Comparison of ENCODE assay signal across 8 mouse cellular contexts in the genomic region with DNA sequence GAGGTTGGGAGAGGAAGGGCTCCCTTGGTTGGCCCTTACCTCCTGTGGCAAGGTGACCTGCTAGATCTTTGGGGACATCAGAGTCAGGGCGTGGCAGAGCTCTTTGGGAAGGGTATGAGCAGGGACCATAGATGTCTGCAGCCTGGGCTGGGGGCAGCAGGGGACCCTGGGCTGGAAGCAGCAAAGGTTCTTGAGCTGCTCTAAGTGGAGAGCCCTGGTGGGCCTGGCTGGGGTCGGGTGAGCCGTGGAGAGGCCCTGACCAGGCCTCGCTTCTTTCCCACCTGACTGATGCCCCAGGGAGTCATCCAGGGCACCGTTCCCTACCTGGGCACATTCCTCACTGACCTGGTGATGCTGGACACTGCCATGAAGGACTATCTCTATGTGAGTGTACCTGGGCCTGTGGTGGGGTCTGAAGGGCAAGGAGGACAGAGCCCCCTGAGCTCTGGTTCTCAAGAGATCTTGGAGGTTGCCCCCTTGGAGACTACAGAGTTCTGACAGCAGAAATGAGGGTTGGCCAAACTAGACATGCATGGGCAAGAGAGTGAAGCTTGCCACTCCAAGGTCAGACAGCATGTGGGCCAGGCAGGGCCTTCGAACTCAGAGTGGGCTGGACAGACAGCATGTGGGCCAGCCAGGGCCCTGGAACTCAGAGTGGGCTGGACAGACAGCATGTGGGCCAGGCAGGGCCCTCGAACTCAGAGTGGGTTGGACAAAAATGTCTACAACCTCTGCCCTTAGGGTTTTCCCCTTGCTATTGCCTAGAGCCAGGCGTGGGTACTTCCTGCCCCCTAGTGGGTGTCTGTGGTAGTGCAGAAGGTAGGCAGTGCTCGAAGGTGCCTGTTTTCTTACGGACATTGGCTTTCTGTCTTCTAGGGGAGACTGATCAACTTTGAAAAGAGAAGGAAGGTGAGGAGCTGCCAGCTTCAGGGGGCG. TPM values are rescaled to one million over a fixed set of nuclear protein-coding genes. Genes with fewer than 3 reads are reported as not detected.
DNase-seq lines count a peak whose midpoint lies in the region; ATAC-seq and TF ChIP-seq lines count a peak whose summit lies in the region.

No protein-coding gene starts in this region.

- no peak for TF ChIP-seq POLR2A in limb, embryonic 14.5 days (IDR thresholded peaks at IDR 0.05; ENCODE audit: borderline replicate concordance, extremely low read depth, insufficient read depth, insufficient read length)

- H3K4me1 ChIP-seq in intestine, embryonic 14.5 days (replicated peaks; ENCODE audit: control insufficient read depth, insufficient read depth, low read length) = no peaks in the 10 kb centered on the region
- no peaks in the 10 kb centered on the region for H3K4me1 ChIP-seq in limb, embryonic 14.5 days (ENCODE audit: control insufficient read depth, insufficient read depth, low read length)

- H3K27ac ChIP-seq in intestine, embryonic 14.5 days (ENCODE audit: low read depth) = no peak overlapping the region
- H3K27ac ChIP-seq in limb, embryonic 14.5 days (replicated peaks; ENCODE audit: low read depth, low read length) = no peak overlapping the region

- H3K4me3 ChIP-seq in intestine, embryonic 14.5 days (ENCODE audit: low read depth, low read length) = no peak overlapping the region
- H3K4me3 ChIP-seq in limb, embryonic 14.5 days (replicated peaks; ENCODE audit: low read length) = no peak overlapping the region

- WGBS in intestine, embryonic 14.5 days = 53% methylated on average over 11 of the region's 11 CpGs
- 51% methylated on average over 11 of the region's 11 CpGs for WGBS in limb, embryonic 14.5 days

- no peak overlapping the region for H3K4me2 ChIP-seq in intestine, embryonic 14.5 days (ENCODE audit: low read length)
- no peak overlapping the region for H3K4me2 ChIP-seq in limb, embryonic 14.5 days (replicated peaks; ENCODE audit: low read depth, low read length, severe bottlenecking)

- no peaks in the 10 kb centered on the region for H3K27me3 ChIP-seq in intestine, embryonic 14.5 days (replicated peaks; ENCODE audit: control insufficient read depth, insufficient read depth, low read length)
- no peaks in the 10 kb centered on the region for H3K27me3 ChIP-seq in limb, embryonic 14.5 days (ENCODE audit: control insufficient read depth, insufficient read depth, low read length)

- peak; percentile 84 for DNase-seq in cerebellum, adult 11 months
- peak; percentile 73 to 90 for DNase-seq in cerebellum, postnatal 4 days (ENCODE audit: low spot score in 2 of 2)
- DNase-seq in gastrocnemius, adult 8-10 months (ENCODE audit: low spot score in 2 of 2) = peak; percentile 79
- DNase-seq in intestine, embryonic 14.5 days (ENCODE audit: low spot score) = peak; percentile 97
- DNase-seq in limb, embryonic 14.5 days (ENCODE audit: low spot score) = peak; percentile 80
- DNase-seq in monocyte, adult 2 months (ENCODE audit: low read depth in 1 of 2, low spot score in 2 of 2) = peak; percentile 66 to 87
- DNase-seq in spleen, postnatal 14 days (ENCODE audit: low spot score in 2 of 2) = peak; percentile 72 to 85

- ATAC-seq in cerebellum, adult (ENCODE audit: insufficient number of reproducible peaks, low FRiP score, low TSS enrichment) = no peak
- peak; percentile 25 for ATAC-seq in intestine, embryonic 14.5 days (replicated peaks; ENCODE audit: low FRiP score, low TSS enrichment, low read depth)
- peak; percentile 48; the same call in 1 of the 2 replicates for ATAC-seq in limb, embryonic 14.5 days (ENCODE audit: low FRiP score, low read depth)

- H3K36me3 ChIP-seq in intestine, embryonic 14.5 days (ENCODE audit: control insufficient read depth, insufficient read depth, low read length) = peaks cover 87% of the 10 kb centered on the region
- H3K36me3 ChIP-seq in limb, embryonic 14.5 days (ENCODE audit: control insufficient read depth, insufficient read depth, low read length) = peaks cover 94% of the 10 kb centered on the region

- H3K9me3 ChIP-seq in intestine, embryonic 14.5 days (ENCODE audit: control insufficient read depth, low read length) = no peaks in the 10 kb centered on the region
- no peaks in the 10 kb centered on the region for H3K9me3 ChIP-seq in limb, embryonic 14.5 days (ENCODE audit: control insufficient read depth, low read length)

- H3K9ac ChIP-seq in intestine, embryonic 14.5 days (ENCODE audit: low read length) = no peak overlapping the region
- no peak overlapping the region for H3K9ac ChIP-seq in limb, embryonic 14.5 days (ENCODE audit: low read depth, low read length, severe bottlenecking)

RNA-seq across cellular contexts. Expression of a gene that starts 15.7 kb away (rescaled TPM):
- not detected for total RNA-seq in gastrocnemius, adult 8-10 months (2022)
- polyA plus RNA-seq in intestine, embryonic 14.5 days (2014; fragmentation: Nextera tagmentation; extraction: Ambion mirVana) = 67.3 TPM in 1 of 2 replicates, not detected in the other
- polyA plus RNA-seq in limb, embryonic 14.5 days (2012; rRNA removed) = 0.06 and 0.12 TPM in 2 replicates
- polyA plus RNA-seq in limb, embryonic 14.5 days (2014; fragmentation: Nextera tagmentation; extraction: Ambion mirVana) = not detected in 2 replicates

RNA-seq across cellular contexts. Expression of a gene that starts 34.6 kb away (rescaled TPM):
- total RNA-seq in gastrocnemius, adult 8-10 months (2022) = 10 to 100 TPM in 2 of 4 experiments, 1 to 10 TPM in 2; 8.1 to 11.1 (median 9.4) TPM
- 38.7 and 40.6 TPM in 2 replicates for polyA plus RNA-seq in intestine, embryonic 14.5 days (2014; fragmentation: Nextera tagmentation; extraction: Ambion mirVana)
- polyA plus RNA-seq in limb, embryonic 14.5 days (2012; rRNA removed) = 86.6 and 108 TPM in 2 replicates
- polyA plus RNA-seq in limb, embryonic 14.5 days (2014; fragmentation: Nextera tagmentation; extraction: Ambion mirVana) = 61.6 and 63.1 TPM in 2 replicates

RNA-seq across cellular contexts. Expression of a gene that starts 36.0 kb away (rescaled TPM):
- total RNA-seq in gastrocnemius, adult 8-10 months (2022) = 1 to 10 TPM; 6.5 to 8.2 (median 7.4) TPM
- polyA plus RNA-seq in intestine, embryonic 14.5 days (2014; fragmentation: Nextera tagmentation; extraction: Ambion mirVana) = 30.4 and 30.5 TPM in 2 replicates
- 52.4 and 52.6 TPM in 2 replicates for polyA plus RNA-seq in limb, embryonic 14.5 days (2012; rRNA removed)
- 29.7 and 31.1 TPM in 2 replicates for polyA plus RNA-seq in limb, embryonic 14.5 days (2014; fragmentation: Nextera tagmentation; extraction: Ambion mirVana)

RNA-seq across cellular contexts. Expression of a gene that starts 41.6 kb away (rescaled TPM):
- total RNA-seq in gastrocnemius, adult 8-10 months (2022) = 1 to 10 TPM in 1 of 4 experiments, not detected in 3; 1.6 TPM
- polyA plus RNA-seq in intestine, embryonic 14.5 days (2014; fragmentation: Nextera tagmentation; extraction: Ambion mirVana) = 6.4 and 15.5 TPM in 2 replicates
- 1.1 TPM in 1 of 2 replicates, not detected in the other for polyA plus RNA-seq in limb, embryonic 14.5 days (2012; rRNA removed)
- polyA plus RNA-seq in limb, embryonic 14.5 days (2014; fragmentation: Nextera tagmentation; extraction: Ambion mirVana) = 0.61 and 1.1 TPM in 2 replicates

RNA-seq across cellular contexts. Expression of a gene that starts 50.8 kb away (rescaled TPM):
- under 1 TPM; 0.36 to 0.99 (median 0.62) TPM for total RNA-seq in gastrocnemius, adult 8-10 months (2022)
- 4.7 and 5.2 TPM in 2 replicates for polyA plus RNA-seq in intestine, embryonic 14.5 days (2014; fragmentation: Nextera tagmentation; extraction: Ambion mirVana)
- polyA plus RNA-seq in limb, embryonic 14.5 days (2012; rRNA removed) = 2.1 and 3.3 TPM in 2 replicates
- 1.0 and 1.4 TPM in 2 replicates for polyA plus RNA-seq in limb, embryonic 14.5 days (2014; fragmentation: Nextera tagmentation; extraction: Ambion mirVana)
